9 mouse cellular contexts compared by ENCODE assay signal in the genomic region with DNA sequence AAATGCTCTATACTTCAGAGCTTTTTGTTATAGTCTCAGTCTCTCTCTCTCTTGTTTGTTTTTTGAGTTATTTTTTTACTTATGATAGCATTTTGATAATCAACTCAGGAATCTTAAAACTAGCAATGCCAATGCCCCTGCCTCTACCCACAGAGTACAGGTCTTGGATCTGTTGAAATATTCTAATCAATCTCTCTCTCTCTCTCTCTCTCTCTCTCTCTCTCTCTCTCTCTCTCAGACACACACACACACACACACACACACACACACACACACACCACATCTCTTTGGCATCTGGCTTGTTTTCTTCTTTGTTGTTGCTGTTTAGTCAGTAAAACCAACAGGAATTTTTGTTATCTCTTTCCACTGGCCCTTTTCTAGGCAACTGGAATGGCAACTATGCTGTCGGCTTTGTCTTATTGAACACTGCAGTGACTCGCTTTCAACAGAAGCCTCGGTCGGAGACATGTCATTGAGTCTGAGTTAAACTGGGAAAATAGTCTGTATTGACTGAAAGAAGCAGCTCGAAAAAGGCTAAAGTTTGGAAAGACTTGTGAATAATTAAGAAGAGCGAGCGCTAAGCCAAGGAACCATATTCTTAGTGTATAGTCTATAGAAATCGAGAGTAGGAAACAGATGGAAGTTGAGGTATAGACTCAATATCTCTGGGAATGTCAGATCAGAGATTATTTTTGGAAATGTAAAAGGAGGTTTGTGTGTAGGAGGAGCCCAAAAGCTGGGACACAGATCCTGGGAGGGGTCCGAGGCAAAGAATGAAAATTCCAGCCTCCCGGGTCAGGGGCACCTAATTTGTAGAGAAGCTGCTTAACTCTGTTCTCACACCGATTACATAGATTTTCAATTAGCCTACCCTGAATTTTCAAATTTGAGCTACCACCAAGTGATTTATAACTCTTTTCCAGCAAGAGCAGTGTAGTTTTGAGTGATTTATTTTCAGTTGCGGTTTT. TPM values are rescaled to one million over a fixed set of nuclear protein-coding genes. Genes with fewer than 3 reads are reported as not detected.
A peak's percentile ranks its signal among the peaks of the same experiment; 100 is the strongest.
DNase-seq lines count a peak whose midpoint lies in the region; ATAC-seq and TF ChIP-seq lines count a peak whose summit lies in the region.
"Had no signal": no experiment of that assay in that cellular context is flagged by ENCODE, and none has a peak within 500 bp of the region (broad histone marks: within the 10 kb centered on the region; RNA-seq: fewer than 3 reads in every experiment).

No protein-coding gene starts in this region.

- WGBS in midbrain, embryonic 12.5 days = 38% methylated on average over 12 of the region's 12 CpGs

- peak overlapping the region; percentile 51 for H3K4me2 ChIP-seq in midbrain, embryonic 12.5 days (replicated peaks)

- TF ChIP-seq POLR2A in cortical plate, adult 2 months (IDR thresholded peaks at IDR 0.05; ENCODE audit: extremely low read depth, insufficient read depth, low read length) = no peak

- no peak for TF ChIP-seq CTCF in gastrocnemius, adult 2 months (IDR thresholded peaks at IDR 0.05)
- TF ChIP-seq CTCF in cortical plate, adult 2 months (IDR thresholded peaks at IDR 0.05; ENCODE audit: extremely low read depth, insufficient read depth, low read length) = no peak

- no peak overlapping the region for H3K27ac ChIP-seq in gastrocnemius, adult 2 months
- no peak overlapping the region for H3K27ac ChIP-seq in cortical plate, adult 2 months (ENCODE audit: insufficient read depth, low read length)
- peak overlapping the region; percentile 35; the same call in 1 of the 2 replicates for H3K27ac ChIP-seq in midbrain, embryonic 12.5 days (replicated peaks)
- H3K27ac ChIP-seq: embryonic facial prominence, embryonic 12.5 days had no signal

- H3K4me3 ChIP-seq in gastrocnemius, adult 2 months = peak overlapping the region; percentile 54
- H3K4me3 ChIP-seq in cortical plate, adult 2 months (ENCODE audit: insufficient read depth, low read length) = peak overlapping the region; percentile 39; the same call in 1 of the 2 replicates
- H3K4me3 ChIP-seq in midbrain, embryonic 12.5 days = peak overlapping the region; percentile 25
- H3K4me3 ChIP-seq: embryonic facial prominence, embryonic 12.5 days had no signal

- no peaks in the 10 kb centered on the region for H3K4me1 ChIP-seq in cortical plate, adult 2 months (ENCODE audit: control insufficient read depth, insufficient read depth, low read length)
- peaks cover 10% of the 10 kb centered on the region; the same call in 1 of the 2 replicates for H3K4me1 ChIP-seq in midbrain, embryonic 12.5 days
- H3K4me1 ChIP-seq: embryonic facial prominence, embryonic 12.5 days had no signal

- intact Hi-C loops in gastrocnemius, adult 2 months (cut with DNase I) = no loop called here
- intact Hi-C loops in gastrocnemius, postnatal 14 days (cut with DNase I; ENCODE audit: low total_unique reads) = no loop called here

- no peaks in the 10 kb centered on the region for H3K9me3 ChIP-seq in midbrain, embryonic 12.5 days
- H3K9me3 ChIP-seq: embryonic facial prominence, embryonic 12.5 days had no signal

- H3K27me3 ChIP-seq in midbrain, embryonic 12.5 days = no peaks in the 10 kb centered on the region
- H3K27me3 ChIP-seq: embryonic facial prominence, embryonic 12.5 days had no signal

- DNase-seq in gastrocnemius, adult 2 months = no peak
- DNase-seq in gastrocnemius, postnatal 14 days = no peak
- peak; percentile 5 for DNase-seq in heart, postnatal 4 days
- DNase-seq in spleen, adult 18-20 months = no peak
- DNase-seq in layer of hippocampus, adult 9-10 months (ENCODE audit: low spot score) = no peak

- ATAC-seq in midbrain, embryonic 12.5 days (ENCODE audit: low FRiP score, low read depth) = peak; percentile 66
- ATAC-seq in inflammation-experienced regulatory T-cells, adult 6 months = no peak

- H3K9ac ChIP-seq in midbrain, embryonic 12.5 days (replicated peaks) = no peak overlapping the region; the same call in 1 of the 2 replicates
- H3K9ac ChIP-seq: embryonic facial prominence, embryonic 12.5 days had no signal

- H3K36me3 ChIP-seq in midbrain, embryonic 12.5 days = no peaks in the 10 kb centered on the region
- H3K36me3 ChIP-seq: embryonic facial prominence, embryonic 12.5 days had no signal

RNA-seq across cellular contexts. Expression of gene Cxxc4, which starts 47.0 kb away (rescaled TPM):
- 1 to 10 TPM in 1 of 2 experiments, under 1 TPM in 1; 0.36 to 1.2 TPM for total RNA-seq in gastrocnemius, adult 2 months (2021)
- total RNA-seq in gastrocnemius, postnatal 14 days (2021) = under 1 TPM; 0.66 to 0.75 TPM
- 12.6 and 13.3 TPM in 2 replicates for polyA plus RNA-seq in cortical plate, adult 2 months (2012; rRNA removed)
- 1 to 10 TPM; 2.7 to 3.0 TPM for total RNA-seq in heart, postnatal 4 days (2021)
- 32.1 and 38.8 TPM in 2 replicates for polyA plus RNA-seq in midbrain, embryonic 12.5 days (2016; fragmentation: Nextera tagmentation; extraction: Ambion mirVana)
- not detected for polyA plus RNA-seq in inflammation-experienced regulatory T-cells, adult 6 months (2017; shearing (Covaris generic))
